27 mouse cellular contexts compared by ENCODE assay signal in the genomic region with DNA sequence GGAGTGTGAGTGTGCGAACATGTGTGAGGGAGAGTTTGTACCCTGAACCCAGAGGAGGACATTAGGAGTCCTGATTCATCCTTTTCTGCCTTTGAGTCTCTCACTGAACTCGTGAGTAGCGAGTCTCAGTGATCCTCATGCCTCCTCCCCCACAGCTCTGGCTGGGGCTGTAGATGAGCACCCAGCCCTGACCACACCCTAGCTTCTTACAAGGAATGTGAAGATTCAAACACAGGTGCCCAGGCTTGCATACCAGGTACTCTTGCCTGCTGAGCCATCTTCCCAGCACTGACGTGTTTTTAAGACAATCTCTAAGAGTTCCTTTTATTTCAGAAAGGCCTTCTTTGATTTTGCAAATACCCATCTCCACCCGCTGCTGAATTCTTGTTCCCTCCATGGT. TPM values are rescaled to one million over a fixed set of nuclear protein-coding genes. Genes with fewer than 3 reads are reported as not detected.
DNase-seq lines count a peak whose midpoint lies in the region; ATAC-seq lines count a peak whose summit lies in the region.
"Had no signal": no experiment of that assay in that cellular context is flagged by ENCODE, and none has a peak within 500 bp of the region (broad histone marks: within the 10 kb centered on the region; RNA-seq: fewer than 3 reads in every experiment).

No protein-coding gene starts in this region.

- DNase-seq in hindbrain, embryonic 10.5 days (ENCODE audit: low spot score): no peak
- DNase-seq in ES-CJ7 (ENCODE audit: low read depth, low spot score) (peak; percentile 49), R1 (ENCODE audit: low read depth, low spot score) (peak; percentile 63)
- no peak for DNase-seq in layer of hippocampus, adult 18-20 months (ENCODE audit: low spot score in 2 of 2)
- no peak for DNase-seq in layer of hippocampus, postnatal 10 days (ENCODE audit: low spot score in 2 of 2)
- DNase-seq: adrenal gland, adult 8-10 months; adrenal gland, postnatal 14 days; adrenal gland, postnatal 36 days; cerebellum, adult 11-12 months; cerebellum, adult 2 months; cerebellum, adult 9-10 months; cerebellum, postnatal 10 days; cerebellum, postnatal 25 days had no signal

- H3K9ac ChIP-seq in hindbrain, embryonic 15.5 days: no peak overlapping the region
- H3K9ac ChIP-seq in neural tube, embryonic 13.5 days: no peak overlapping the region
- no peak overlapping the region for H3K9ac ChIP-seq in forebrain, embryonic 16.5 days (replicated peaks; ENCODE audit: low read depth, low read length)
- H3K9ac ChIP-seq: embryonic facial prominence, embryonic 12.5 days; forebrain, embryonic 13.5 days; forebrain, embryonic 15.5 days had no signal

- no peaks in the 10 kb centered on the region for H3K4me1 ChIP-seq in hindbrain, embryonic 15.5 days (replicated peaks)
- H3K4me1 ChIP-seq in hindbrain, embryonic 10.5 days (replicated peaks): 0 out of 2 replicates have a peak, but pooled peaks cover 11% of the 10 kb centered on the region
- H3K4me1 ChIP-seq in neural tube, embryonic 13.5 days (replicated peaks): peaks cover 37% of the 10 kb centered on the region
- no peaks in the 10 kb centered on the region for H3K4me1 ChIP-seq in forebrain, embryonic 16.5 days (replicated peaks; ENCODE audit: control insufficient read depth, insufficient read depth, low read length)
- H3K4me1 ChIP-seq: embryonic facial prominence, embryonic 12.5 days; forebrain, embryonic 13.5 days; forebrain, embryonic 15.5 days had no signal

- H3K4me2 ChIP-seq in hindbrain, embryonic 15.5 days: no peak overlapping the region
- H3K4me2 ChIP-seq in neural tube, embryonic 13.5 days: no peak overlapping the region
- H3K4me2 ChIP-seq in forebrain, embryonic 16.5 days (ENCODE audit: low read length): no peak overlapping the region
- H3K4me2 ChIP-seq: embryonic facial prominence, embryonic 12.5 days; forebrain, embryonic 13.5 days; forebrain, embryonic 15.5 days had no signal

- H3K9me3 ChIP-seq in hindbrain, embryonic 15.5 days: no peaks in the 10 kb centered on the region
- H3K9me3 ChIP-seq in hindbrain, embryonic 10.5 days: no peaks in the 10 kb centered on the region
- H3K9me3 ChIP-seq in neural tube, embryonic 13.5 days: no peaks in the 10 kb centered on the region
- no peaks in the 10 kb centered on the region for H3K9me3 ChIP-seq in forebrain, embryonic 16.5 days (ENCODE audit: control insufficient read depth, low read length)
- H3K9me3 ChIP-seq: embryonic facial prominence, embryonic 10.5 days; embryonic facial prominence, embryonic 12.5 days; forebrain, embryonic 13.5 days; forebrain, embryonic 15.5 days had no signal

- H3K36me3 ChIP-seq in hindbrain, embryonic 15.5 days: no peaks in the 10 kb centered on the region
- H3K36me3 ChIP-seq in hindbrain, embryonic 10.5 days: no peaks in the 10 kb centered on the region
- H3K36me3 ChIP-seq in neural tube, embryonic 13.5 days: no peaks in the 10 kb centered on the region
- H3K36me3 ChIP-seq in forebrain, embryonic 16.5 days (ENCODE audit: control insufficient read depth, insufficient read depth): no peaks in the 10 kb centered on the region
- H3K36me3 ChIP-seq: embryonic facial prominence, embryonic 10.5 days; embryonic facial prominence, embryonic 12.5 days; forebrain, embryonic 15.5 days; G1E had no signal

- ATAC-seq in hindbrain, embryonic 15.5 days (ENCODE audit: low FRiP score, low read depth): no peak
- ATAC-seq in neural tube, embryonic 13.5 days (ENCODE audit: low read depth): no peak
- no peak for ATAC-seq in forebrain, embryonic 16.5 days
- ATAC-seq: activated CD4-positive, CD25-positive, alpha-beta regulatory T cell, adult 4 months; forebrain, embryonic 13.5 days; forebrain, embryonic 15.5 days; Patski had no signal

- no peak overlapping the region for H3K4me3 ChIP-seq in hindbrain, embryonic 15.5 days
- no peak overlapping the region for H3K4me3 ChIP-seq in hindbrain, embryonic 10.5 days
- no peak overlapping the region for H3K4me3 ChIP-seq in neural tube, embryonic 13.5 days
- no peak overlapping the region for H3K4me3 ChIP-seq in forebrain, embryonic 16.5 days (replicated peaks; ENCODE audit: low read length)
- H3K4me3 ChIP-seq: embryonic facial prominence, embryonic 10.5 days; embryonic facial prominence, embryonic 12.5 days; forebrain, embryonic 13.5 days; forebrain, embryonic 15.5 days had no signal

- WGBS in hindbrain, embryonic 15.5 days: 74% methylated on average over 5 of the region's 5 CpGs
- 77% methylated on average over 5 of the region's 5 CpGs for WGBS in hindbrain, embryonic 10.5 days
- 77% methylated on average over 5 of the region's 5 CpGs for WGBS in neural tube, embryonic 13.5 days
- 77% methylated on average over 5 of the region's 5 CpGs for WGBS in forebrain, embryonic 16.5 days

- H3K27me3 ChIP-seq in hindbrain, embryonic 15.5 days: no peaks in the 10 kb centered on the region
- no peaks in the 10 kb centered on the region for H3K27me3 ChIP-seq in hindbrain, embryonic 10.5 days (ENCODE audit: insufficient read depth, poor library complexity, severe bottlenecking)
- H3K27me3 ChIP-seq in neural tube, embryonic 13.5 days: no peaks in the 10 kb centered on the region
- H3K27me3 ChIP-seq in forebrain, embryonic 16.5 days (replicated peaks; ENCODE audit: control insufficient read depth, insufficient read depth, low read length): no peaks in the 10 kb centered on the region
- H3K27me3 ChIP-seq: embryonic facial prominence, embryonic 12.5 days; forebrain, embryonic 13.5 days; forebrain, embryonic 15.5 days had no signal

- H3K27ac ChIP-seq in hindbrain, embryonic 15.5 days (replicated peaks): 0 out of 2 replicates have a peak overlapping the region, but pooled peaks have one; percentile 23
- no peak overlapping the region for H3K27ac ChIP-seq in hindbrain, embryonic 10.5 days
- H3K27ac ChIP-seq in neural tube, embryonic 13.5 days (replicated peaks): peak overlapping the region; percentile 86
- H3K27ac ChIP-seq in forebrain, embryonic 16.5 days (ENCODE audit: low read length): no peak overlapping the region
- H3K27ac ChIP-seq: embryonic facial prominence, embryonic 10.5 days; embryonic facial prominence, embryonic 12.5 days; forebrain, embryonic 13.5 days; forebrain, embryonic 15.5 days had no signal

RNA-seq across cellular contexts. Expression of gene Aym1, which starts 22.3 kb away (rescaled TPM):
- polyA plus RNA-seq in hindbrain, embryonic 15.5 days (2015; fragmentation: Nextera tagmentation; extraction: Ambion mirVana): not detected in 2 replicates
- not detected in 2 replicates for polyA plus RNA-seq in hindbrain, embryonic 10.5 days (2016; fragmentation: Nextera tagmentation; extraction: Ambion mirVana)
- polyA plus RNA-seq in neural tube, embryonic 13.5 days (2015; fragmentation: Nextera tagmentation; extraction: Ambion mirVana): not detected in 2 replicates
- total RNA-seq in layer of hippocampus, adult 18-20 months (2021): not detected
- total RNA-seq in layer of hippocampus, postnatal 10 days (2021): not detected
- not detected in 2 replicates for polyA plus RNA-seq in forebrain, embryonic 16.5 days (2015; fragmentation: Nextera tagmentation; extraction: Ambion mirVana)
- total RNA-seq: adrenal gland, adult 18-20 months; adrenal gland, adult 8-10 months; adrenal gland, postnatal 14 days; adrenal gland, postnatal 36 days; G1E had no signal
- polyA plus RNA-seq: activated CD4-positive, CD25-positive, alpha-beta regulatory T cell, adult 4 months; C2C12; cerebellum, adult 2 months; embryonic facial prominence, embryonic 10.5 days; embryonic facial prominence, embryonic 12.5 days; embryonic facial prominence, embryonic 14.5 days; forebrain, embryonic 11.5 days; forebrain, embryonic 13.5 days; forebrain, embryonic 15.5 days; G1E; Patski had no signal

Comparison
In these comparisons a context has a peak if more than half of its experiments do, and no peak if none do; other contexts are left out.
1. H3K27ac ChIP-seq: peak in hindbrain, embryonic 15.5 days (single experiment) and neural tube, embryonic 13.5 days (single experiment); none in hindbrain, embryonic 10.5 days (single experiment) and forebrain, embryonic 16.5 days (single experiment).
2. DNase-seq: peak in ES-CJ7 (single experiment) and R1 (single experiment); none in hindbrain, embryonic 10.5 days (single experiment), layer of hippocampus, adult 18-20 months (0 of 2) and layer of hippocampus, postnatal 10 days (0 of 2).